Mouse (Mus musculus): ENCODE data around the gene Gm5114. TPM values are rescaled to one million over a fixed set of nuclear protein-coding genes. Genes with fewer than 3 reads are reported as not detected.
"Not testable (repeated sequence)": the region's sequence is repeated elsewhere in the genome, so short reads cannot be mapped to it uniquely, and the experiment has no call there.

Gm5114 gene
- polyA plus RNA-seq (2016; fragmentation: Nextera tagmentation; extraction: Ambion mirVana): not detected in 2 replicates

DNA sequence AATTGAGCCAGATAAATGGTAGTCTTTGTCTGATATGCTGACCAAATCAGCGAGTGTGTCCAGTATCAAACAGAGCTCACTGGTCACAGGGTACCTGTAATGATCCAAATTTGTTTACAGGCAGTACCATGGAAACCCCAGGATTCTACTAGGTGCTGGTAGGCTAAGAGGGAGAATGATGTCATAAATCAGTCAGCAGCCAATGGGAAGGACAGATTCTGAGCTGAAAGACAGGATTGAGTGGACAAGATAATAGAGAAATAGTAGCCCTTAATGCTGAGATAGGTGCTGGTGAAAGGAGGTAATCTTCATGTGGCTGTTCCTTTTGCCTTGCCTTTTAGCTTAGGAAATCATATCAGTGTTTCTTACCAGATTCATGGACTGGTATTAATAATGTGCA, at the start of gene Gm5114:
Gene Gm5114 (minus strand): TSS at position 101 of the 400 bp plus-strand sequence.
- WGBS: 50% methylated on average over 1 of the region's 1 CpGs
- not testable (repeated sequence) for H3K27me3 ChIP-seq; H3K4me2 ChIP-seq (replicated peaks); ATAC-seq (ENCODE audit: insufficient number of reproducible peaks, insufficient read depth, low FRiP score, low TSS enrichment); H3K36me3 ChIP-seq; H3K4me3 ChIP-seq; H3K4me1 ChIP-seq; H3K27ac ChIP-seq; H3K9me3 ChIP-seq; H3K9ac ChIP-seq

DNA sequence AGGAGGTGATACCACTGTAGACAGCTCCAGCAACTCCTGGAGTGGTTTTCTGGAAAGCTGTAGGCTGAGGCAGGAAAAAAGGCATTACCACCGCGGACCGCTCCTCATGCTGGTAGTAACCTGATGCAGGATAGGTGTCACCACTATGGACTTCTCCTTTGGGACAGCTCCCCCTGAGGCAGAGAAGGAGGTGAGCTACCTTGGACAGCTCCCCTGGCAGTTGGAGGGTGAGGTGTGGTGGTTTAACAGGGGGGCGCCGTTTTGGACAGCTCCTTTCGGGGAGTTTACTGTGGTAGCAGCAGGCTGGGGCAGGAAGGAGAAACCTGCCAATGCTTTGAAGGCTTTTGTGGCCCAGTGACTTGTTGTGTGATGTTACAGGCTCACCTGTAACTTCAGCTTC, 42.8 kb upstream of the Gm5114 start:
- ATAC-seq (ENCODE audit: insufficient number of reproducible peaks, insufficient read depth, low FRiP score, low TSS enrichment): no peak
- Histone ChIP-seq H3K27me3 (no peaks in the 10 kb centered on the region), H3K27ac (no peak overlapping the region), H3K4me3 (no peak overlapping the region), H3K9me3 (no peaks in the 10 kb centered on the region), H3K4me2 (replicated peaks) (no peak overlapping the region), H3K4me1 (no peaks in the 10 kb centered on the region), H3K36me3 (no peaks in the 10 kb centered on the region), H3K9ac (no peak overlapping the region)
- WGBS: 32% methylated on average over 6 of the region's 6 CpGs

DNA sequence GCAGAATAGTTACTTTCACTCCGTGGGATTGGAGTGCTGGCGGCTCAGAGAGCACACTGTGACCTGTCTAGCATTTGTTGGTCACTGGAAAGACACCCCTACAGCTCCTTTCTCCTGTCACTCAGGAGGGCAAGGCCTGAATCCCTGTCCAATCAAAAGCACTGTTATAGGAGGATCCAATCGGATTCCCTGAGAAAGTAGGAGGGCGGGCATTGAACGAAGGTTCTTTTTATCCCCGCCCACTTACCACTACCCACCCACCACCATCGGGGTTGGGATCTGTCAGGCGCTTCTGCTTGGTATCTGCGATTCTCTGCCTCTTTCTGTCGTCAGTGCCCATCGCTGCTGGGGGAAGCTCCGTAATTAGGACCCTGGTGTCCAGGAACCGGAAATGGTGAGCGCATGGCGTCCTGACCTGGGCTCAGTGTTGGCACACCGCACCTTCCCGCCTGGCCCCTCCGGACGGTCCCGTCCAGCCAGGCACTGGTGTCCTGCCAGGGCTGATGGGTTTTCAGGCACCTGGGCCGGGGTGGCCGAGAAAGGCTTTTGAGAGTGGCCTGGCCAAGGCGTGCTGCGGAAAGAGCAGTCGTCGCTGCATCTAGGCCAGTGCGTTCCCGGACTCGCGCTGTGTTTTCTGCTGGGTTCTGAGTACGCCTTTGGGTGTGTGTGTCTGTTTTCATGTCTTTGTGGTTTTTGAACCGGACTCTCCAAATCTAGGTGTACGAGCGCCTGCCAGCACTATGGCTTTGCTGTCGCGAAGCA, 36.5 kb upstream of the Gm5114 start:
- Histone ChIP-seq H3K27me3 (0 out of 2 replicates have a peak, but pooled peaks cover 3% of the 10 kb centered on the region), H3K36me3 (no peaks in the 10 kb centered on the region), H3K4me1 (peaks cover 6% of the 10 kb centered on the region; the same call in 1 of the 2 replicates), H3K27ac (0 out of 2 replicates have a peak overlapping the region, but pooled peaks have one; percentile 6), H3K4me2 (replicated peaks) (peak overlapping the region; percentile 78), H3K4me3 (peak overlapping the region; percentile 81), H3K9me3 (no peaks in the 10 kb centered on the region), H3K9ac (peak overlapping the region; percentile 77)
- peak; percentile 99 for ATAC-seq (ENCODE audit: insufficient number of reproducible peaks, insufficient read depth, low FRiP score, low TSS enrichment)
- 2% methylated on average over 36 of the region's 36 CpGs for WGBS

DNA sequence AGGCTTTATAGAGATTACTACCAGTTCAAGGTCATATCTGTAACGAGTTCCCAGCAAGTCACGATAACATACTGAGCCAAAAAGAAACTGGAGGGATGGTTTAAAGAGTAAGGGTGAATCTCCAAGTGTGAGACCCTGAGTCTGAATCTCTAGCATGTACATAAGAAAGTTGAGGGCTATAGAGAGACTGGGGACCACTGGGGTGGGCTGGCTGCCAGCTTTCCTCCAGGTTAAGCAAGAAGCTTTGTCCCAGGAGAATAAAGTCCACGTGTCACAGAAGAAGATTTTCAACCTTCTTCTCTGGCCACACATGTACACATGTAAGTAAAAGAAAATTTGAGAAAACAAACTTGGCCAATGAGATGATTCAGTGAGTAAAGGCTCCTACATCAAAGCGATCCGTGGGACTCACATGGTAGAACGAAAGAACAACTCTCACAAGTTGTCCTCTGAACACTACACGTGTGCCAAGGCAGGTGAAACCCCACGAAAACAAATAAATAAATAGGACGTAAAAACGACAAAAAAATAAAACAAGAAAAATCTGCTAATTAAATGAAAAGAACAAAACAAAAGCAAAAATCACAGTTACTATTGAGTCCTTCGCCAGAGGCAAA, 35.8 kb upstream of the Gm5114 start:
- Histone ChIP-seq H3K27me3 (0 out of 2 replicates have a peak, but pooled peaks cover 3% of the 10 kb centered on the region), H3K4me2 (replicated peaks) (peak overlapping the region; percentile 78), H3K36me3 (no peaks in the 10 kb centered on the region), H3K4me1 (peaks cover 6% of the 10 kb centered on the region; the same call in 1 of the 2 replicates), H3K4me3 (peak overlapping the region; percentile 81), H3K9me3 (no peaks in the 10 kb centered on the region), H3K27ac (no peak overlapping the region), H3K9ac (no peak overlapping the region)
- ATAC-seq (ENCODE audit: insufficient number of reproducible peaks, insufficient read depth, low FRiP score, low TSS enrichment): no peak
- 65% methylated on average over 11 of the region's 11 CpGs for WGBS

DNA sequence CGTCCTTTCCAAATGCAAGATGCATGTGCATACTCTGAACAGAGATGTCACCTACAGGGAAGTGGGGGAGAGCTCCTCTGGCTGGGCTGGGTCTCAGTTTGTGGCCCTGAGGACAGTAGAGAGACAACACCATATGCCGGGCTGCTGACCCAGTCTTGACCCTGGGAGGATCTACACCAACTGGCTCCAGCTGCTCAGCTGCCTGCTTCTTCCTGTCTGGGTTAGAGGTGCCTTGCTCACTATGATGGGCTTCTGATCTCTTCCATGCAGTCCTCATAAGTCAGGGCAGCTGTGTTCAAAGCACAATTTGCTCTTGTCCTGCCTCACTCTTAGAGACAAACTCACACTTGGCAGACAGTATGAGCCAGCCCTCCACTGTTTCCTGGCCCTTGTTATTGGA, 28.3 kb upstream of the Gm5114 start:
- Histone ChIP-seq H3K36me3 (no peaks in the 10 kb centered on the region), H3K27ac (no peak overlapping the region), H3K4me1 (no peaks in the 10 kb centered on the region), H3K4me2 (replicated peaks) (no peak overlapping the region), H3K9ac (no peak overlapping the region), H3K9me3 (no peaks in the 10 kb centered on the region), H3K27me3 (0 out of 2 replicates have a peak, but pooled peaks cover 3% of the 10 kb centered on the region), H3K4me3 (no peak overlapping the region)
- ATAC-seq (ENCODE audit: insufficient number of reproducible peaks, insufficient read depth, low FRiP score, low TSS enrichment): peak; percentile 52; the same call in 1 of the 2 replicates
- WGBS: 40% methylated on average over 2 of the region's 2 CpGs

DNA sequence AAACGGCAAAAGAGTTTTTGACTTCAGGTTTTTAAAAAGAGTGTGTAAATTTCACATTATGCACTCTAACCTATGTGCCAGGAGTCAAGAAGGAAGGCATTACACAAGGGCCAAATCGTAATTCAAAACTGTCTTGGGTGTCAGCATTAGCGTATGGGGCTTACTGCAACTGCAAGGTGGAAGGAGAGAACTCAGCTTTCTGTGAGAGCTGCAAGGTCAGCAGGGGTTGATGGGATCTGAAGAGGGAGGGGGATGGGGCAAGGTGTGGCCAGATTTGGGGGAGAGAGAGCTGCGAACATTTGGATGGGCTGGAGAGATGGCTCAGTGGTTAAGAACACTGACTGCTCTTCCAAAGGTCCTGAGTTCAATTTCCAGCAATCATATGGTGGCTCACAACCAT, 27.4 kb upstream of the Gm5114 start:
- Histone ChIP-seq H3K27ac (no peak overlapping the region), H3K4me3 (no peak overlapping the region), H3K36me3 (no peaks in the 10 kb centered on the region), H3K4me1 (no peaks in the 10 kb centered on the region), H3K9ac (no peak overlapping the region), H3K4me2 (replicated peaks) (no peak overlapping the region), H3K27me3 (no peaks in the 10 kb centered on the region), H3K9me3 (0 out of 2 replicates have a peak, but pooled peaks cover 5% of the 10 kb centered on the region)
- 75% methylated on average over 4 of the region's 4 CpGs for WGBS
- no peak for ATAC-seq (ENCODE audit: insufficient number of reproducible peaks, insufficient read depth, low FRiP score, low TSS enrichment)

Small RNA genes lying within 50 kb of the gene (microRNA-seq; reads per million reads assigned to microRNA genes)
- gene Gm27437: not detected

Other genes starting within 250 kb of the Gm5114 start
- gene Zfp619, start 104.6 kb upstream of the Gm5114 start, polyA plus RNA-seq (2016; fragmentation: Nextera tagmentation; extraction: Ambion mirVana): 3.2 and 3.3 TPM in 2 replicates